Mouse (Mus musculus) hindbrain, embryonic 15.5 days (tissue): Measurements from ENCODE around the gene Fbxl5. TPM values are rescaled to one million over a fixed set of nuclear protein-coding genes. Genes with fewer than 3 reads are reported as not detected.

Source experiments
- ATAC-seq: fragments of 200-750 bp; cut with Nextera tagmentation; 2 replicates; pipeline ENCODE4 v1.8.0; 2017; ENCODE audit warnings: low read depth, moderate number of reproducible peaks, moderate TSS enrichment; ENCODE audit not compliant: low FRiP score
- H3K27ac ChIP-seq: fragments of 300-500 bp; sonication (generic); replicated peaks from 2 replicates; pipeline ENCODE4 v1.5.1; 2015; ENCODE audit warnings: mild to moderate bottlenecking, inconsistent platforms
- H3K27me3 ChIP-seq: fragments of 300-500 bp; sonication (generic); 2 replicates; pipeline ENCODE4 v1.6.1; 2015; ENCODE audit warnings: control low read depth, inconsistent platforms
- H3K36me3 ChIP-seq: fragments of 300-500 bp; sonication (generic); 2 replicates; pipeline ENCODE4 v1.6.1; 2015; ENCODE audit warnings: control low read depth, inconsistent platforms
- H3K4me1 ChIP-seq: fragments of 300-500 bp; sonication (generic); replicated peaks from 2 replicates; pipeline ENCODE4 v1.6.1; 2015; ENCODE audit warnings: control low read depth, inconsistent platforms
- H3K4me2 ChIP-seq: fragments of 300-500 bp; sonication (generic); 2 replicates; pipeline ENCODE4 v1.6.1; 2015; ENCODE audit warnings: moderate library complexity, mild to moderate bottlenecking, inconsistent platforms
- H3K4me3 ChIP-seq: fragments of 300-500 bp; sonication (generic); 2 replicates; pipeline ENCODE4 v1.5.1; 2015; ENCODE audit warnings: mild to moderate bottlenecking, inconsistent platforms
- H3K9ac ChIP-seq: fragments of 300-500 bp; sonication (generic); 2 replicates; pipeline ENCODE4 v1.6.1; 2015; ENCODE audit warnings: inconsistent platforms
- H3K9me3 ChIP-seq: fragments of 300-500 bp; sonication (generic); 2 replicates; pipeline ENCODE4 v1.6.1; 2016; ENCODE audit warnings: control low read depth, inconsistent platforms
- WGBS: fragments of 180-500 bp; shearing (Covaris S2); methylation state at CpG from one replicate; pipeline ENCODE4 v1.1.7; 2015; 5-methylcytosine and 5-hydroxymethylcytosine counted together
- polyA plus RNA-seq: library from polyadenylated mRNA; unstranded; fragments of >200 nt; fragmentation: Nextera tagmentation; extraction: Ambion mirVana; gene quantifications from 2 replicates; pipeline ENCODE4 v1.2.1, GENCODE M21; 2015

Fbxl5 gene
- polyA plus RNA-seq, 1 experiment from 2014 or later: 74.4 TPM

GRCm38 (mm10) chr5:43699240-43699639, 122.2 kb downstream of the Fbxl5 start:
- H3K4me2 ChIP-seq: no peak overlapping the region
- H3K4me1 ChIP-seq: no peaks in the 10 kb centered on the region
- no peak overlapping the region for H3K9ac ChIP-seq
- H3K36me3 ChIP-seq: peaks cover 25% of the 10 kb centered on the region
- no peaks in the 10 kb centered on the region for H3K27me3 ChIP-seq
- no peak overlapping the region for H3K4me3 ChIP-seq
- H3K9me3 ChIP-seq: no peaks in the 10 kb centered on the region
- no peak for ATAC-seq
- no peak overlapping the region for H3K27ac ChIP-seq

- peaks cover 18% of the 10 kb centered on the region for H3K36me3 ChIP-seq
These were observed 124.3 kb downstream of the Fbxl5 start for GRCm38 (mm10) chr5:43697133-43697532.

More at GRCm38 (mm10) chr5:43697133-43697532, 124.3 kb downstream of the Fbxl5 start:
- WGBS: 70% methylated on average over 3 of the region's 3 CpGs
- peak; percentile 42; the same call in 1 of the 2 replicates for ATAC-seq
- Histone ChIP-seq H3K4me3 (no peak overlapping the region), H3K4me1 (no peaks in the 10 kb centered on the region), H3K9me3 (no peaks in the 10 kb centered on the region), H3K27ac (no peak overlapping the region), H3K4me2 (no peak overlapping the region), H3K27me3 (no peaks in the 10 kb centered on the region), H3K9ac (no peak overlapping the region)

Other genes starting within 250 kb of the Fbxl5 start
- 6.9 and 8.0 TPM in 2 replicates for gene Cc2d2a, start 159.3 kb downstream of the Fbxl5 start, polyA plus RNA-seq
- gene Bst1, start 2.8 kb downstream of the Fbxl5 start, polyA plus RNA-seq: 0.05 and 0.13 TPM in 2 replicates
- 2.8 and 2.9 TPM in 2 replicates for gene Cd38, start 46.9 kb upstream of the Fbxl5 start, polyA plus RNA-seq
- not detected in 2 replicates for gene Gm7879, start 91.5 kb upstream of the Fbxl5 start, polyA plus RNA-seq
- gene Fgfbp1, start 160.1 kb upstream of the Fbxl5 start, polyA plus RNA-seq: 8.5 and 12.7 TPM in 2 replicates